Mouse (Mus musculus) natural killer cell, adult 2 months (primary cell): ENCODE results near the gene Top1.

ENCODE experiments used
- DNase-seq, 2 experiments: peaks; one replicate each; pipeline ENCODE4 v3.0.0; 2022; ENCODE audit warnings: low spot score in 2 of 2

Gene Top1

DNA sequence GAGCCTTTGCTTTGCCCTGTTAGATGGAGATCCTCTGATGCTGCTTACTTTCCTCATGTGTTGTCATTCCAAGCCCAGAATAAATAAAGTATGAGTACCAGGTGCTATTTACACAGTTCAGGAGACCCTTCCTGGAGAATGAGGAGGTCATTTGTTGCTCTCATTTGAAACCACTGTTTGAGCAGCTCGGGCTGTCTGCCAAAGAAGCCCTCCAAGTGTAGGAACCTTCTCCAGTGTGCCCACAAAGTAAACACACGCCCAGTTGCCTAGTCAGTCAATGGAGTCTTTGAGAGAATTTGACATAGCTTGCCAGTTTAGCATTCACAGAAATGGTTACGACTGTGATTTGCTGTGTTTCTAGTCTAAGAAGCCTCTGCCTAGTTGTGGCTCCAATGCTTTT lies 73.1 kb downstream of the Top1 start:
- DNase-seq = no peak

DNA sequence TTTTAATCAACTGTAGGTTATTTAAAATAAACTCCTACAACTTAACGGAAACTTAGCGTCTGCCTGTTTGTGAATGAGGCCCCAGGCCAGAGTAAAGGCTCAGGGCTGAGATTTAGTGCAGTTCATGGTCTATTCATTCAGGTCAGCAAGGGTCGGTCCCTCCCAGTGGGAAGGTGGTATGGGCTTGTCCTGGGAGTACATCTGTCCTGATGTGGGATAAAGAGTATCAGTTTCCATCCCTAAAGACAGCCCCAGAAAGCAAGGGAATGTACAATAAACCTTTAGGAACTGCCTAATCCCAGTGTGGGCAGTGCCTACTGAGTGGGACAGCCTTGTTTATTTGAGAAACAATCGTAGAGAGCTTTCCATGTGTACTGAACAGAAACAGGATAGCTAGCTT lies 77.0 kb downstream of the Top1 start:
- DNase-seq = no peak

DNA sequence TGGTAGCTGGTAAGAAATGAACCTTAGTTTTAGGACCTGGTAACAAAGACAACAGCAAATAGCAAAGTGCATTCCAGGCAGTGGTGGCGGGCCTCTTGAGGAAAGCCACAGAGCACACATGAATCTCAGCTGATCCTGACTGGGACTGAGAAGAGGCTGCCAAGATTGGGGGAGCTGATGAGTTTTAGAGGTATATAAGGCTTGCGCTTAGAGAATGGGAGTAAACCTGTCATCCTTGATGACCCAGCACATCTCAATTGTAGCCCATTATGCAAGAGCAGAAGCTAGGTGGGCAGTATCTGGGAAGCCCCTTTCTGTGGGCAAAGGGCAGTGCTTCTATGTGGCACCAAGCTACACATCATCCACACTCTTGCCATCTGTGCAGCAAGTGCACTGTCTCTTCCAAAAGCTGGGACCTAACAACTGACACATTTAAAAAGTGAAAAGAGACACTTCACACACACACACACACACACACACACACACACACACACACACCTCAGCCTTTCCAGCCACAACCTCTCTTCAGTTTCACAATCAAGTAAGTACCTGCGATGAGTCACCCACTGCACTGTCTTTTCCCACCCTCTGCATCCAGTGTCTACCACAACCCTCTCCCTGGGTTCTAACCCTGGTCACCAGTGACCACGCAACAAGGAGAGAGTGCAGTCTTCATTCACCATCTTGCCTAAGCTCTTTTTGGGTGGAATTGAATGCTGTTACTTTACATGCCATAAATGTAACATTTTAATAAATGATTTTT lies 78.1 kb downstream of the Top1 start:
- no peak for DNase-seq

DNA sequence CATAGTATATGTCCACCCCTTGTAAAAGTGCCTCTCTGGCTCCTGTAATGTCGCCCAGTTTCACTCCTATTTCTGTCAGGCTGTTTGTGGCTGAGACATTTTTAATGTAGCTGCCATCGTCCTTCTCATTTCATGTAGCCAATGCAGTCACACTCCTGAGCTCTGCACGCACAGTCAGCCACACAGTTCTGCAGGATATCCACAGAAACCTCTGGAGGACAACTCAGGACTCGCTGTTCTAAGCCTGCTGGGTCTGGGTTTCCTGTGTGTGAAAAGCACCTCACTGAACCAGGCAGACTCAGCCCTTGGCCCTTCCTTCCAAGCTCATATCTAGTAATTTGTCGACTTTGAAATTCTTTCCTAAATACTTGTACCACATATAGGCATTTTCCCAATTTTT lies 78.8 kb downstream of the Top1 start:
- DNase-seq = no peak

- DNase-seq = no peak
These were observed 80.5 kb downstream of the Top1 start for GRCm38 (mm10) chr2:160725877-160726864.

DNA sequence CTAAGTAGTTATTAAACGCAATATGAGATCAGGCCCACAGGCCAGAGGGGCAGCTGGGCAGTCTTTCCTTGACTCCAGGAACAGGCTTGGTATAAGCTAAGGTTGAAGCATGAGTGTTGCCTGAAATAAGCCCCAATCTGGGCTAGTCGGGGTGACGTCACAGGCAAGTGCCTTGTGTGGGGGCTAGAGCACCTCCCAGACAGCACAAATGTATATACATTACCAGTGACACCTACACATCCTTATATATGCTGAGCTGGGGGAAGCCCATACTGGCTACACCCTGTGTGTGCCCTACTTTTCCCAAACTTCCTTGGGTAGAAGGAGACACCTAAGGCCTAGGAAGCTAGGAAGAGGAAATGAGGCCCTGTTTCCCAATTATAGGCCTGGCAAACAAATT lies 83.3 kb downstream of the Top1 start:
- DNase-seq = no peak

GRCm38 (mm10) chr2:160729436-160729835 lies 83.7 kb downstream of the Top1 start:
- DNase-seq = no peak

- no peak for DNase-seq
These were observed 84.4 kb downstream of the Top1 start for GRCm38 (mm10) chr2:160729851-160730796.

DNA sequence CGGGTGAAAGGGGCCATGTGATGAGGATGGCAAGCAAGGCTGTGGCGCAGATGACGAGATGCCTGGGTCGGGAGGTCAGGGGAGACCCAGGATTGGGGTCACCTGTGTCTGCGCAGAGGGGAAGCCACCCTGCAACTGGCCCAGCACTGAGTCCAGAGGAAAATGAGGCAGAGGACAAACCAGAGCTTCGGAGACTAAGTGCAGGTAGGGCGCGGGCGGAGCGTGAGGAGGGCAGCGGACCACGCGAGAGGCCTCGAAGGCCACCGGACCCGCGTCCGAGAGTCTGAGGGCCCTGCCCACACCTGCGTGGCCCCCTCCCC lies 85.1 kb downstream of the Top1 start:
- no peak for DNase-seq

GRCm38 (mm10) chr2:160731117-160731838 lies 85.6 kb downstream of the Top1 start, which contains the start of gene Plcg1:
Gene Plcg1, plus strand, starts transcription at chr2:160731300.
- DNase-seq = peak; percentile 73 to 88

- no peak for DNase-seq
These were observed 86.2 kb downstream of the Top1 start for GRCm38 (mm10) chr2:160731839-160732261.

DNA sequence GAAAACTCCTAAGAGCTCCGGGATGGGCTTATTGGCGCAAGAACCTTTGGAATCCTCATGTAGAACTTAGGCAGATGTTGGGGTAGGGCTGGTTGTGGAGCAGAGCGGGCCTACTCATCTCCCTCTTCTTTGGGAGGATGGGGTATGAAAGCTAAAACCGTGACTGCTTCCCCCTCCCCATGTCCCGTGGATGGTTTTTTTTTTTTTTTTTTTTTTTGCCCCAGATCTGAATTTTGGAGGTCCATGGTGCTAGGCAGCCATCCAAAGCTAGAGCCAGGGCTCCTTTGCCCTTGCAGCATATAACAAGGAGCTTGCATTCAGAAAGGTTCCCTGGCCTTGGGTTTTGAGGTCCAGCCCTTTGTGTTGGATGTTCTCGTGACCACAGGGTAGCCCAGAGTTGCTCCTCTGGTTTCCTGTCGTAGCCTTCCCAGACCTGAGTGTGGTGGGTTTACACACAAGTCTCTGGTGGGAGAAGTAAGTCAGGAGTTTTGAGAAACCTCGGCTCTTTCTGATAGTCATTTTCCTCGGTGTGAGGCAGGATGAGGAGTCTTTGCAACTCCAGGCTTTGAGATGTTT lies 86.8 kb downstream of the Top1 start:
- DNase-seq = no peak

DNA sequence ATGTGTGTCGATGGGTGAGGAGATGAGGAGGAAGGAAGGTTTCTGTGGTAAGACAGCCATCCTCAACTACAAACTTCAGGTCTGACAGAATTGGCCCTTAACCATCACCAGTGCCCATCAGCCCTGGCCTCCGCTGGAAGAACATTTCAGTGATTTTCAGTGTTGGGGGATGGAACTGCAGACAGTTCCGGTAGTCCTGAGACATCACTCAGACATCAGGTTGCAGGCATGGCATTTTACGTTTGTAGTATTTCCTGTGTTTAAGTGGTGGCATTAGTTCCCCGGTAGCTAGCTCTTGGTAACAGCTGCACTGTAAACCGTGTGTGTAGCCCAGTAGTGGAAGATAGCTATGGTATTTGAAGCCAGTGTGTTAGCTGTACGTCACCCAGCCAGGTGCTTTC lies 87.4 kb downstream of the Top1 start:
- peak in 1 of 2 experiments; percentile 54 for DNase-seq

DNA sequence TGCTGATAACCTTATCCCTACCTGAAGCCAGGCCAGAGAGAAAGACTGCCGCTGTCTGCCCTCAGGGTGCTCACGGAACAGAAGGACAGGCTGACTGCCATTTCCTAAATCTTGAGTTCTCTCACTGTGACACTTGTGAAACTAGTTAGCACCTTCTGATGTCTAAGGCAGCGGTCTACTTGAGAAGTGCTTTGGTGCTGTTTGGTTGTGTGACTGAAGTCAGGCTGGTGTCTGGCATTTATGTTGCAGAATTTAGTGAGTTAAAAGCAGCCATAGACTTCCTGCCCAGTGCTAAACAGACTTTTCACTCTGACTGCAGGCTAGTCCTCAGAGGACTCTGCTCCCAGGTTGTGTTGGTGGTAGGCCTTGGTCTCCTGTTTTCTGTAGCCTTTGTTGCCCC lies 88.6 kb downstream of the Top1 start:
- peak in 1 of 2 experiments; percentile 29 for DNase-seq

GRCm38 (mm10) chr2:160735706-160736310 lies 90.1 kb downstream of the Top1 start:
- DNase-seq = no peak

GRCm38 (mm10) chr2:160736466-160736865 lies 90.8 kb downstream of the Top1 start:
- no peak for DNase-seq

- no peak for DNase-seq
These were observed 92.7 kb downstream of the Top1 start for GRCm38 (mm10) chr2:160738354-160738753.

GRCm38 (mm10) chr2:160739647-160740356 lies 94.1 kb downstream of the Top1 start:
- DNase-seq = no peak

DNA sequence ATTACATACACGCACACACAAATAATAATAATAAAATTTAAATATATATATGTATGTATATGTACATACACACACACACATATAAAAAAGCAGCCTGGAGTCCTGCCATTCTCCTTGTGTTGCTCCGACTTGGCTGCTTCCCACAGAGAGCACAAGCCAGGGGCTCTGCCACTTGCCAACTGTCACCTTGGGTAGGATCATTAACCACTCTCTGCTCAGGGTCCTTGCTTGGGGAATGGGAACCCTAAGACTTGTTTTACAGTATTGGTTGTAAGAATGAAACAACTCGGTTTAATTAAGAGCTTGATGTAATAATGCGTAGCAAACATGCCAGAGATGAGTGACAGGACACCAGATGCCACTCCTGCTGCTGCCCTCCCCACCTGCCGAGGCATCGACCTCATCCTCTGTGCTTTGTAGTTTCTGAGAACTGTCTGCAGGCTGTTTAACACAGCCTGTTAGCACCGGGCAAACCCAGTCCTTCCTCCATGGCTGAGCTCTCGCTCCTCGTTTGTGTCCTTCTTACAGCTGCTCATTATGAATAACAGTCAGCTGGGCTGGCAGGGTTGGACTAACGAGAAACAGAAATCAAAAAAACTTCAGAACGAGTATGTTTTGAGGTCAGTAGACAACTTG lies 95.0 kb downstream of the Top1 start:
- DNase-seq = no peak
